Mouse (Mus musculus) G1E (cell line): ENCODE data around the gene Tex29.
"Not testable (repeated sequence)": the region's sequence is repeated elsewhere in the genome, so short reads cannot be mapped to it uniquely, and the experiment has no call there.

Experiments
- CTCF ChIP-seq: IDR thresholded peaks from 2 replicates; pipeline ENCODE4 v1.5.1; 2012; ENCODE audit warnings: low read depth, low read length, inconsistent platforms, mixed read lengths
- GATA1 ChIP-seq: IDR thresholded peaks from 2 replicates; pipeline ENCODE4 v1.6.1; 2012; ENCODE audit warnings: borderline replicate concordance, low read length, inconsistent platforms, mixed read lengths
- GATA2 ChIP-seq: IDR thresholded peaks from 2 replicates; pipeline ENCODE4 v1.6.1; 2012; ENCODE audit warnings: low read depth, low read length, inconsistent platforms, borderline replicate concordance
- POLR2AphosphoS5 ChIP-seq: IDR thresholded peaks from 2 replicates; pipeline ENCODE4 v1.6.1; 2012; ENCODE audit warnings: low read depth, low read length, inconsistent platforms; ENCODE audit not compliant: insufficient replicate concordance

DNA sequence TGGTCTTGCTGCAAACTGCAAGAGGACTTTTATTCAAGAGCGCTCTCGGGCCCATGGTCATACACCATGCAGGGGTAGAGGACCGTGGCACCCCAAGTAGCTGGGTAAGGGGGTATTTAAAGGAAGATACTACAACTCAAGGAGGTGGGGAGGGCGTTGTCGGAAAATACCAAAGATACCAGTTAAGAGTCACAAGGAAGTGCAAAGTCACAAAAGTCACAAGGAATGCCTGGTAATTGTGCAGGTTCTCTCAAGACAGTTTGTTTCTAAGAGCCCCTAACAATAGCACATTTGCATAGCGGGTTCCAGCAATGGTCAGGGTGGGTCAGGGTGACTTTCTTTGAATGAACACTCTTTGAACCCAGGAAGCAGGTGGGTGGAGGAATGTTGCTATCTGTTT is 34.0 kb downstream of the Tex29 start:
- TF ChIP-seq CTCF, GATA2, GATA1, POLR2AphosphoS5: not testable (repeated sequence)
